Mouse (Mus musculus) megakaryocyte progenitor cell, adult 5-6 weeks (primary cell): Measurements from ENCODE around the gene Selenoi. TPM values are rescaled to one million over a fixed set of nuclear protein-coding genes. Genes with fewer than 3 reads are reported as not detected.

ENCODE experiments used
- ATAC-seq: replicated peaks from 2 replicates; pipeline ENCODE4 v1.8.0; 2016; ENCODE audit warnings: mild to moderate bottlenecking, moderate TSS enrichment, inconsistent platforms; ENCODE audit not compliant: poor library complexity
- total RNA-seq, 2 experiments: library from RNA; stranded (forward) in 1 of 2; stranded (reverse) in 1 of 2; fragments of 157-497, 149-512 nt in 1 of 2; fragments of 200-1000 nt in 1 of 2; gene quantifications; 2 replicates each; pipeline versions ENCODE4 v1.2.3 to v1.2.4; 2015 to 2017

Gene Selenoi
- total RNA-seq, 2 experiments from 2014 or later = 38.8 to 47.5 TPM

- no peak for ATAC-seq
These were observed 1.6 kb downstream of the Selenoi start for GRCm38 (mm10) chr5:30233979-30234378.

GRCm38 (mm10) chr5:30235641-30236126 lies 3.3 kb downstream of the Selenoi start:
- ATAC-seq = no peak

DNA sequence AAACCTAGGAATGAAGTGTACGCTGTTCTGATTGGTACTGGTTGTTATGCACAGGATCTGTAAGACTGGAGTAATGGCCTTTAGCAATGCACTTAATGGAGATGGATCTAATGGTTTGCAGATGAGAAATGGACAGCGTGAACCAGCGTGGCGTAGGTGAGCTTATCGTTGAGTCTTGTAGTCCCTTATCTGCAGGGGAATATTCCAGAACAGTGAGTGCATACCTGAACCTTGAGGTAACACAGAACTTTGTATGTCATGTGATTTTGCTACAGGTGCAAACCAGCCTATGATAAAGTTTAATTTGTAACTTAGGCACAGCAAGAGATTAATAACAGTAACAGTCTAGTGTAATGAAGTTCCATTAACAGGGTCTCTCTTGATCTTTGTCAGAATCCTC lies 6.2 kb downstream of the Selenoi start:
- no peak for ATAC-seq

GRCm38 (mm10) chr5:30240552-30240951 lies 8.2 kb downstream of the Selenoi start:
- ATAC-seq = peak; percentile 51

- no peak for ATAC-seq
These were observed 10.0 kb downstream of the Selenoi start for GRCm38 (mm10) chr5:30242410-30242809.

DNA sequence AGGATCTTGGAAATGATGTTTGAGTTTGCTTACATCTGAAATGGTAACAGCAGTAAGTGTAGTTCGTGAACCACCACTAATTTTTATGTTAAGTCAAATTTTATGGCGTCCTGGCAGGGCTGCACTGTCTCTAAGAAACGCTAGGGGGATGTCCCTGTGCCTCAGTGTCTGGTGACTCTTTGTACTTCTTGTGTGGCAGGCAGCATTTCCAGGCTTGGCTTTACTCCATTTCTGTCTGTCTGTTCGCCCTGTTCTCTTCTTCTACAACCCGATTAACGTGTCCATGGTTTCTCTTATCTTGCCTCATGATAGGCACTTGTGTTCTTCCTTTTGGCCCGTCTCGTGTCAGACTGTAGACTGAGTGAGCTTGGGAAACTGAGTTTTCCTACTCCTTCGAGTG lies 11.4 kb downstream of the Selenoi start:
- ATAC-seq = peak; percentile 90

GRCm38 (mm10) chr5:30245861-30246416 lies 13.6 kb downstream of the Selenoi start:
- no peak for ATAC-seq

GRCm38 (mm10) chr5:30247666-30248065 lies 15.3 kb downstream of the Selenoi start:
- peak; percentile 72 for ATAC-seq

DNA sequence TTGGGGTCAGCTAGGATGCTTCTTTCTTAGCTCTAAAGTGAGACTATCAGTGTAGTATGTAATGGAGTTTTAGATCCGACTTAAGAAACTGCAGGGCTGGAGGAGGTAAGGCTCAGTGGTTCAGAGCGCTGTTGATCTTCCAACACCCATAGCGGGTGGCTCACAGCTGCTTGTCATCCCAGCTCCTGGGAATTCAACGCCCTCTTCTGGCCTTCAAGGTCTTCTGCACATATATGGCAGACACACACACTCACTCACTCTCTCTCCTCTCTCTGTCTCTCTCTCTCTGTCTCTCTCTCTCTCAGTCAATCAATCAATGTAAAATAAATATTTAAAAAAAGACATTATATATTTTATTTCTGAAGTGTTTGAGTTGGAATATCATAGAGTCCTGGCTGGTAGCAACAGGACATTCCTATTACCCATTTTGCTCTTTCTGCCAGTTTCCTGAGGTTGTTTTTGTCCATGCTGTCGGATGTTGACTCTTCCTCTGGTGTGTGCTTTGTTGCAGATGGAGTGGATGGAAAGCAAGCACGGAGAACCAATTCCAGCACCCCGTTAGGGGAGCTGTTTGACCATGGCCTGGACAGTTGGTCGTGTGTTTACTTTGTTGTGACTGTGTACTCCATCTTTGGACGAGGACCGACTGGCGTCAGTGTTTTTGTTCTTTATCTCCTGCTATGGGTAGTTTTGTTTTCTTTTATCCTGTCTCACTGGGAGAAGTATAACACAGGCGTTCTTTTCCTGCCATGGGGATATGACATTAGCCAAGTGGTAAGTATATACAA lies 23.4 kb downstream of the Selenoi start:
- no peak for ATAC-seq

GRCm38 (mm10) chr5:30258776-30259175 lies 26.4 kb downstream of the Selenoi start:
- no peak for ATAC-seq

DNA sequence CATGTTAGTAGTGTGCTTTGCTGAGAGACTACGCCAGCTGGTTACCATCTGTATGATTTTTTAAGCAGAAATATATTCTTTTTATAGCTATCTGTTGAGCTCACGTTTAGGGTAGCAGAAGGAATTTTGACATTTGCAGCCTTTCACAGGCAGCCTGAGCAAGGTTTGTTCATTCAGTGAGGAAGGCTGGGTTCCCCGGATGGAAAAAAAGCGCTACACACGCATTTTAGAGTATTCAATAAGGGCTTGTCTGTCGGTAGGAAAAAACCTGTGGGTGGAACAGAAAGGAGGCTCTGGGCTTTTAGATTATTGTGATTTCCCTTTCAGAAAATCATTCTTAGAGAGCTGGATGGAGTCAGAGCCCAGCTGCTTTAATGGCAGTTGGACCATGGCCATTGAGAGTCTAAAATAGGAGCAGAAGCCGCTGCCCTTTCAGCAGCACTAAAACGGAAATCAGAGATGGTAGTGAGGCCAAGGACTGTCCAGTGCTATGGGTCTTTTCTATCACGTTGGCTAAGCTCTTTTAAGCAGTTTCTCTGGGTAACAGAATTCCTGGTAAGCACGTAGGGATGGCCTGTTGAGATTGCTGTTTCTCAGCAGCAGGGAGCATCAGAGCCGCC lies 38.3 kb downstream of the Selenoi start:
- ATAC-seq = no peak

GRCm38 (mm10) chr5:30271599-30272281 lies 39.4 kb downstream of the Selenoi start:
- ATAC-seq = no peak

- ATAC-seq = no peak
These were observed 44.0 kb downstream of the Selenoi start for GRCm38 (mm10) chr5:30276361-30276760.

DNA sequence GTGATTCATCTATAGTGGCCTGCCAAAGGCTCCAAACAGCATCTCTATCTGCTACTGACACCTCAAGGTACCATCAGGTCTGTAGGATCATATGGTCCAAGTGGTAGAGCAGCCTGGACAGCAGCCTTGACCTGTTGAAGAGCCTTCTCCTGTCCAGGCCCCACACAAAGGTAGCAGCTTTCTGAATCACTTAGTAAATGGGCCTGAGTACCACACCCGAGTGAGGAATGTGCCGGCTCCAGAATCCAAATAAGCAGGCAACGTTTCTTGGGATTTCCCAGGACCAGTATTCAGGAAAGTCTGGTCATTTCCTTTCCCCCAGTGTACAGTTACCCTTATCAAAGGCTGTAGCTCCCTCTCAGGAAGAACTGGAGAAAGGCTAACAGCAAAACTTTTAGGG lies 46.6 kb downstream of the Selenoi start:
- ATAC-seq = no peak

- ATAC-seq = no peak
These were observed 47.1 kb downstream of the Selenoi start for GRCm38 (mm10) chr5:30279446-30279845.

DNA sequence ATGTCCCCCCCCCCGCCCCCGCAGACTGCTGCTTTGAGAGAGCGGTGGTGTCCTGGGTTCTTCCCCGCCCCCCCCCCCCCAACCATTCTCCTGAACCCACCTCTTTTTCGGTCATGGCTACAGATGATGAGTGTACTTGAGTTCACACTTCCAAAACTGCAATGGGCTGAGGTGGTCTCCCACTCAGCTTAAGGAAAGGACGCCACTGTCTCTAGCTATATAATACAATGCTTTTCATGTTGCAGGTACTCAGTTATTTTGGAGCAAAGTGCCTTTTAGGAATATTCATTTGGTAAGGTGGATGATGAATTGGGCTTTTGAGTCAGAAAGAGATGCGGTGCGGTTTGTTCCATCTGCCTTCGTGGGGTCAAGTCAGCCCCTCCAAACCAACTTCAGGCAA lies 48.5 kb downstream of the Selenoi start:
- ATAC-seq = no peak

- no peak for ATAC-seq
These were observed 48.9 kb downstream of the Selenoi start, which contains the start of gene Drc1 for GRCm38 (mm10) chr5:30281291-30281732. TSS of gene Drc1 (plus strand) at chr5:30281388.

GRCm38 (mm10) chr5:30285944-30286799 lies 53.8 kb downstream of the Selenoi start:
- ATAC-seq = no peak

DNA sequence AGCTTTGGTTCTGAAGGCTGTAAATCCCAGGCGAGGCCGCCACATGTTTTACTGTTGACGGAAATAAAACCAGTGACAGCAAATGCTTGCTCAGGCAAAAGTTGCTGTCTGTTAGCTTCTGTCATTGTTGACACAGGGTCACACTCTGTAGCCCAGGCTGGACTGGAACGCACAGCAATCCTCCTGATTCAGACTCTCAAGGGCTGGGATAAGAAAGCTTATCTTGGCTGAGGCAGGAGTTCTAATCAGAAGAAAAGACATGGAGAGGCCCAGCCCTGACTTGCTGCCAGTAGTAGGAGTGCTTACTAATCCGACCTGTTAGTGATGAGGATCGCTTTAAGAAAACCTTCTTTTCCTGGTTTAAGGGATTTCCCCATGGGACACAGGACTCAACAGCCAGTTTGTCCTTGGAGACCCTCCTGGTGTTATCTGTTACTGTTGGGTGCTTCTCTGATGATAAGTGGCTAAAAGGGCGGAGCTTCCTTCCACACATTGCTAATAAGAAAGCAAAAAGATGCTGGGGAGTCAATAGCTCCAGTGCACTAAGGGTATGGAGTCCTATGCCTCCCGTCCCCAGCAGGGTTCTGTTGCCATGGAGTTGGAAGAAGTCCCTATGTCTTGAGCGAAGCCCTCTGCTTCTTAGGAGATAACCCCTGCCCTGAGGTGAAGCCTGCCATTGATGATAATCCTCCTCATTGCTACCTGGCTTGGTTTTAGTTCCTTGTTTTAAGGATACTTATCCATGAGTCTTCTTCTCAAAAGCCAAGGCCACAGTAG lies 54.9 kb downstream of the Selenoi start:
- peak; percentile 55 for ATAC-seq
